Mouse (Mus musculus): ENCODE measurements around the gene Gm45808.
"Not testable (repeated sequence)": the region's sequence is repeated elsewhere in the genome, so short reads cannot be mapped to it uniquely, and the experiment has no call there.

The Gm45808 gene

GRCm38 (mm10) chr7:45486761-45487415 lies at the start of gene Gm45808:
Gm45808 (minus strand) TSS chr7:45486811.
- DNase-seq (ENCODE audit: low read depth, low spot score) = no peak

GRCm38 (mm10) chr7:45535676-45536075 lies 49.1 kb upstream of the Gm45808 start:
- DNase-seq (ENCODE audit: low read depth, low spot score) = no peak

DNA sequence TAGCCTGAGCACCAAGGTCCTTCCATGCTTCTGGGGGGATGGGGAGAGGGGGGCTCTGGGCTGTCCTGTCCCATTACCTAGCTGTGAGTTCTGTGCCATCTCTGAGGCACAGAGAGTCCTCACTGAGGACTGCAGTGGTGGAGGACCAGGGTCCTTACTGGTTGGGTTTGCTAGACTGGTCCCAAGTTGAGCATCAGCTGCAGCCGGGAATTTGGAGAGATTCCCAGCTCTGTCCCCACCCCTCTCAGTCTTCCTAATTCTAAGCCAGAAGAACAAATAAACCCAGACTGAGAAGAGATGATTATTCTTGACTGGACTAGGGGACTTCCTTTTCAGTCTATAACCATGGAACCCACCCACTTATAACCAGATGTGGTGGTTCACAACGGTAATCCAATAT lies 44.0 kb upstream of the Gm45808 start:
- no peak for DNase-seq (ENCODE audit: low read depth, low spot score)

DNA sequence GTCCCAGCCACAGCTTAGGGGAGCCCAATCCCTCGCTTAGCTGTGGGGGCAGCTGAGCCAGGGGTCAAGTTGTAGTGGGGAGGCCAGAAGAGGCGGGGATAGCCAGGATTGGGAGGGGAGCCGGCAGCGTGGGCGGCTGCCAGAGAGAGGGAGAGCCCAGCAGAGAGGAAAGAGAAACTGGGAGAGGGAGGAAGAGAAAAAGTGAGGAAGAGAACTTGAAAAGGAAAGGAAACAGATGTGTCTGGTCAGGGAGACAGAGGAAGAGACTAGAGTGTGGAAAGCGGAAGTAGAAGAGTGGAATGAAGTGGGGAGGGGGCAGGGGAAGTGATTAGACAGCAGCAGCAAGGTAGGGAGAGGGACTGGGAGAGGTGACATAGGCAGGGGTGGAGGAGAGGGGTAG lies 42.9 kb upstream of the Gm45808 start:
- no peak for DNase-seq (ENCODE audit: low read depth, low spot score)

GRCm38 (mm10) chr7:45527169-45527568 lies 40.6 kb upstream of the Gm45808 start:
- DNase-seq (ENCODE audit: low read depth, low spot score) = not testable (repeated sequence)

DNA sequence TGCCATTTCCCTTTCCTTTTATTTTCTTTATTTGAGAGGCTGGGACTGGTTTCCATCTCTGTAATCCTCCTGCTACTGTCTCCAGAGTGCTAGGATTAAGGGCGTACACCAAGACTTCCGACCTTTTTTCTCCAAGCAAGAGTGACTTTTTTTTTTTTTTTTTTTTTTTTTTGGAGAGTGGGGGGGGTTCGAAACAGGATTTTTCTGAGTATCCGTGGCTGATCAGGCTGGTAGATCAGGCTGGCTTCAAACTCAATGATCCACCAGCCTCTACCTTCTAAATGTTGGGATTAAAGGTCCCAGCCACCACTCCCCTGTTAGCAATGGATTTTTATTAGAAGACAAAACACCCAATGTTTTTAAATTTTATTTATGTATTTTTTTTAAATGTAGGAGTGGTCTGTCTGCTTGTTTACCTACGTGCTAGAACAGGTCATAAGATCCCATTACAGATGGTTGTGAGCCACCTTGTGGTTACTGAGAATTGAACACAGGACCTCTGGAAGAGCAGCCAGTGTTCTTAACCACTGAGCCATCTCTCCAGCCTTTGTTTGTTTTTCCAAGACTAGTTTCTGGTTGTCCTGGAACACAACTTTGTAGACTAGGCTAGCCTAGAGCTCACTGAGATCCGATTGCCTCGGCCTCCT lies 40.0 kb upstream of the Gm45808 start:
- DNase-seq (ENCODE audit: low read depth, low spot score) = peak; percentile 80

DNA sequence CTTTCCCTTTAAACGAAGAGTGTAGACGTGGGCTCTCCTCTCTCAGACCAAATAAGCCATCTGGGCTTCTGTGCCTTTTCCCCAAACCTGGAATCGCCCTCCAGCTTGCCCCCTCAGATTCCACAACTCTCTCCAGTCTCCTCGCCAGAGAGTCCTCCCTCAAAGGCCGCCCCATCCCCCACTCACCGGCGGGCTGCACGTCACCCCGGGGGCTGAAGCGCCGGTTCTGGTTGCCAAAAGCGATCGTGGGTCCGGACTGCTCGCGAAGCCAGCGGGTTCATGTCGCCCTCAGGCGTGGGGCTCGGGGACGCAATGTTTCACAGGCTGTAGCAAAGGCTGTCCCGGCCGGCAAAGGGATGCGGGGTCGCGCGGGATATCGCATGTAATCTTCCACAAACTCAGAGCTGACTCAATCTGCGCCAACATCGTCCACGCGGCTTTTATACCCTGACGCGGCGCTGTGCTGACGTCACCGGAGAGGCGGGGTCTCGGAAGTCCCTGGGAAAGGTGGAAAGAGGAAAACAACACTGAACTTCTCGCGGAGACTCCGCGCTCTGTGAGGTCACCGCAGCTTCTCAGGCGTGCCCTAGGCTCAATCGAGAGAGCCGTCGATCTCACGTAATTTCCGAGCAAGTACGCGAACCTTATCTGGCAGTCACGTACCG lies 39.3 kb upstream of the Gm45808 start, which contains the start of the genes Ppp1r15a and Plekha4:
Gene Ppp1r15a (minus strand): TSS at position 460 of the 665 bp plus-strand sequence.
Gene Plekha4 (plus strand): TSS at position 522 of the 665 bp plus-strand sequence.
- peak; percentile 99 for DNase-seq (ENCODE audit: low read depth, low spot score)

- DNase-seq (ENCODE audit: low read depth, low spot score) = no peak
These were observed 38.4 kb upstream of the Gm45808 start for GRCm38 (mm10) chr7:45524841-45525621.

- DNase-seq (ENCODE audit: low read depth, low spot score) = no peak
These were observed 37.1 kb upstream of the Gm45808 start for GRCm38 (mm10) chr7:45523678-45524170.

DNA sequence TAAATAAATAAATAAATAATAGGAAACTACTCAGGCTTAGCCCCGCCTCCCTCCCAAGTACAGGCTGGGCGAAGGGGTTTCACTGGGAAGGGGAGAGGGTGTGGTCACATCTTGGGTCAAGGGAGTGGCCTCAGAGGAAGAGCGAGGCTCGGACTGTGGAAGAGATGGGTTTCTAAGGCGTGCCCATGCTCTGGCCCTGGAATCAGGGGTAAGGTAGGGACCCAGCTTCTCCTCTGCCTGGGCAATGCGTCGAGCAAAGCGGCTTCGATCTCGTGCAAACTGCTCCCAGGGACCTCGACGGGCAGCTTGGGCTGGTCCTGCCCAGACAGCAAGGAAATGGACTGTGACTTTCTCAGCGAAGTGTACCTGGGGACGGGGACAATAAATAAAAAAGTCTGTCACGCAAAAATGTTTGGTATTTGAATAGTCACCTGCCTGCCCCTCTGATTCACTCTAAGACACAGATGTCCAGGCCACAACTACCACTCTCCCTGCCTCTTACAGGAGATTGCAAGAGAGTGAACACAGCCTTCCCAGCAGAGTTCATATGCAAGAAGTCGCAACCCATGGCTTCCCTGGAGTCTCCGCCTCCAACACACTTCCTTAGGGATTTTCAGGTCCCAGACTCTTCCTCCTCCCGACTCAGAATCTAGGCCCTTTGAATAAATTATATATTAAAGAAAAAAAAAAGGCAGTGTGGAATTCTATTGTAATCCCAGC lies 36.5 kb upstream of the Gm45808 start:
- peak; percentile 82 for DNase-seq (ENCODE audit: low read depth, low spot score)

DNA sequence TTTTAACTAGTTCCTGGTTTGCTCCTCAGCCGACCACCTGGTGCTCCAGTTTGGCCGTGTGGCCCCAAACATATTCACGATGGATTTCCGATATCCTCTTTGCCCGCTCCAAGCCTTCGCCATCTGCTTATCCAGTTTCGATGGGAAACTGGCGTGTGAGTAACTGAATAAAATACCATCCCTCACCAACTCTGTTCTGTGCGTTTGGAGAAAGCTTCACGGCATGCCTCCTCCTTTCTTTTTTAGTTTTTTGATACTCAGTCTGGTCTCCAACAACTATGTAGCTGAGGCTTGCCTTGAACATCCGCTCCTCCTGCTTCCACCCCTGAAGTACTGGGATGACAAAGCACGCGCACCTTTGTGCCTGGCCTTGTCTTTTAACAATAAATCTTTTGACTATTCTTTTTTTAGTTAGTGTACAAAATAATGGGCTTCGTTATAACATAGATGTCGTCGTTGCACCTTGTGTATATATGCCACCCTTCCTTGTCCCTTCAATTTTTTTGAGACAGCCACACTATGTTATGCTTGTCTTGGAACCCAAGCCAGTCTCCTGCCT lies 35.7 kb upstream of the Gm45808 start:
- DNase-seq (ENCODE audit: low read depth, low spot score) = no peak

GRCm38 (mm10) chr7:45521728-45522184 lies 35.1 kb upstream of the Gm45808 start:
- peak; percentile 94 for DNase-seq (ENCODE audit: low read depth, low spot score)

GRCm38 (mm10) chr7:45520605-45521004 lies 34.0 kb upstream of the Gm45808 start:
- DNase-seq (ENCODE audit: low read depth, low spot score) = no peak

DNA sequence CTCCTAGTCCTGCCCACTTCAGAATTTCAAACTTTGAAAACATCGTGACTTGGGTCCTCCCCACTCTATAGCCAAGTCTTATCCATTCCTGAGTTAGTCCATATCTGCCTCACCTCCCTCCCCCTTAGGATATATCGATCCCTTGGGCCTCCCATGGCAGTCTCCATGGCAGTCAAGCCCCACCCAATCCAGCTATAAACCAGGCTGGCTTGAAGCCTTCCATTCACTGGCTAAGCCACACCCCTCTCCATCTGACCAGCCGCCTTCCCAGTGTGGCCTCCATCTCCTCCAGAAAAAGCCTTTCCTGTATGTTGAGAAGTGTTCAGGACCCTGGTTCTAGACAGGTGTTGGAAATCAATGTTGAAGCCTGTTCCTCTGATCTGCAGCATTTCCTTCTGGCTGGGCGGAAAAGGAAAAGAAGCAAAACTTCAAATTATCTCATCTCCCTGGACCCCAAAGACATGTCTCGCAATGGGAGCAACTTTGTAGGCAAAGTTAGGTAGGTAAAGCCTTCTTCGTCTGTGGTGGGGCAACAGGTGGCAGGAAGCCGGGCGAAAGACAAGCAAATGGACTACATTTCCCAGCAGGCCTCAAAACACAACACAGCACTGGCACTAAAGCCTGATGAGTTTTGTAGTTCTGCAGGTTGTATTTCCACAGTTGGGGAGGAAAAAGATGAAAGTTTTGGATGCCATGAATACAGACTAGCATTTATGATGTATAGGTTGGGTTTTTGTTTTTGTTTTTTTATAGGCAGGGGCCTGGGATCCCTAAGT lies 32.9 kb upstream of the Gm45808 start:
- peak; percentile 58 for DNase-seq (ENCODE audit: low read depth, low spot score)

- no peak for DNase-seq (ENCODE audit: low read depth, low spot score)
These were observed 32.0 kb upstream of the Gm45808 start for GRCm38 (mm10) chr7:45518618-45519017.

GRCm38 (mm10) chr7:45516846-45517245 lies 30.2 kb upstream of the Gm45808 start:
- not testable (repeated sequence) for DNase-seq (ENCODE audit: low read depth, low spot score)

- peak; percentile 95 for DNase-seq (ENCODE audit: low read depth, low spot score)
These were observed 28.8 kb upstream of the Gm45808 start for GRCm38 (mm10) chr7:45515436-45515835.

GRCm38 (mm10) chr7:45514411-45514810 lies 27.8 kb upstream of the Gm45808 start:
- DNase-seq (ENCODE audit: low read depth, low spot score) = peak; percentile 59

GRCm38 (mm10) chr7:45509912-45510787 lies 23.5 kb upstream of the Gm45808 start, which contains the start of gene Nucb1:
Nucb1 (minus strand) TSS chr7:45510406.
- peak; percentile 92 for DNase-seq (ENCODE audit: low read depth, low spot score)
